Mouse (Mus musculus) kidney, postnatal 4 days (tissue): Measurements from ENCODE around the gene Psg19.
"Not testable (repeated sequence)": the region's sequence is repeated elsewhere in the genome, so short reads cannot be mapped to it uniquely, and the experiment has no call there.

Source experiments
- DNase-seq, 2 experiments: peaks; one replicate each; pipeline ENCODE4 v3.0.0; 2021; ENCODE audit warnings: mixed read lengths in 2 of 2

The Psg19 gene

GRCm38 (mm10) chr7:18798420-18798819, at the start of gene Psg19:
Gene Psg19 (minus strand): TSS chr7:18798520.
- no peak for DNase-seq

DNA sequence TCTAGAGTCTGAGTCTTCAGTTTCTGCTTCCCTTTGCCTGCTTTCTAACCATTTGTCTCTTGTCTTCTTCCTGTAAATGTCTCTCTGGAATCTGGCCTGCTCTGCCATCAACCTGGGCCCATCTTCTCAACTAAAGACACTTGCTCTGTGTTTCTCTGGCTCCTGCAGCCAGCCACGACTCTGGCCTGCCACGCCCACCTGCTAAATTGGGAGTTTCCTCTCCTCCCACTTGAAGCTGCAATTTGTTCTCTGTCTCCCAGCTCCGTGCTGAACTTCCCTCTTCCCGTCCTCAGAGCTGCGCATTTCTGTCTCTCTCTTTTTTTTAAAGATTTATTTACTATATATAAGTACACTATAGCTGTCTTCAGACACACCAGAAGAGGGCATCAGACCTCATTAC, 46.5 kb upstream of the Psg19 start:
- peak in 1 of 2 experiments; percentile 24 for DNase-seq

DNA sequence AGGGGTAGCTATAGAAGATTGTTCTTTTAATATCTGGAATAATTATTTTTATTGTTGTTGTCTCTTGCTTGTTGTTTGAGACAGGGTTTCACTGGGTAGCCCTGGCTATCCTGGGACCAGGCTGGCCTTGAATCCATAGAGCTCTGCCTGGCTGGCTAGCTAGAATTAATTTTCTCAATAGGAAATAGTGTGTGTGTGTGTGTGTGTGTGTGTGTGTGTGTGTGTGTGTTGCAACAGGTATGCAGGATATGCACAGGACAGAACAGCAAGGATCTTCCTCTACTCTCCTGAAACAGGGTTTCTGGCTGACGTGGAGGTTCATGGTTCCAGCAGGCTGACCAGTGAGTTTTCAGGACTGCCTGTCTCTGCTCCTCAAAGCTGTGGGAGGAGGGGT, 42.9 kb upstream of the Psg19 start:
- no peak for DNase-seq

DNA sequence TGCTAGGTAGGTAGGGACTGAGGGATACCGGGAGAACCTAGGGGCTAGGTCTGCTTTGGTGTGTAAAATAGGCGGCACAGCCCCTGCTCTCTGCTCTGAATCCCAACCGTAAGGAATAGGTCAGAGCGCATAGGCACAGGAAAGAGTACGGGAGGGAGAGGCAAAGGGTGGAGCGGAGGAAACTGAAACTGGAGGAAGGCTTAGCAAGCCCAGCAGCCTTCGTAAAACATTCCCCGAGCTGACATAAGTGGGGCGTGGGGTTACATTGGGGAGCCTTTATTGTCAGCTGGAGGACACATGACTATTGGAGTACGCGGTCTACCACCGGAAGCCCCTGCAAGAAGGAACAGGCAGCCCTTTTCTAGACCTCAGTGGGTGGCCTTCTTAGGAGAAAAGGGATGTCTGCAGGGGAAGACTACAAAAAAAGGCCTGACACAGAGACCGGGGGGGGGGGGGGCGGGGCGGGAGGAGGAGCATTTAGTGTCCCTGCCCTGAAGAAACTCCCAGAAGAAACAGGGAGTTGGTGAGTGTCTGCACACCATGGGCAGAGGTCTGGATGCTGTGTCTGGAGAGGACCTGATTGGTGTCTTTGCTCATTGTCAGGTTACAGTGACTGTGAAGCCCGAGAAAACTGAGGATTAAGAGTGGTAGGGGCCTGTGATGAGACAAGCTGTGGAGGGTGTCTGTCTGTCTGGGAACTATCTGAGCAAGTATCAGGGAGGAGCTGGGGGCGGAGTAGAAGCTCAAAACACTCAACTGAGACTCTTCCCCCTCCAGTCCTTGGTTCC, 42.3 kb upstream of the Psg19 start:
- peak; percentile 68 to 79 for DNase-seq

GRCm38 (mm10) chr7:18839865-18840264, 41.5 kb upstream of the Psg19 start, which contains the start of gene Mill2:
Gene Mill2 (plus strand): TSS chr7:18839966.
- peak in 1 of 2 experiments; percentile 34 for DNase-seq

- peak; percentile 28 to 30 for DNase-seq
Measured at GRCm38 (mm10) chr7:18832298-18832697, 34.0 kb upstream of the Psg19 start.

GRCm38 (mm10) chr7:18829545-18829944, 31.2 kb upstream of the Psg19 start:
- no peak for DNase-seq

DNA sequence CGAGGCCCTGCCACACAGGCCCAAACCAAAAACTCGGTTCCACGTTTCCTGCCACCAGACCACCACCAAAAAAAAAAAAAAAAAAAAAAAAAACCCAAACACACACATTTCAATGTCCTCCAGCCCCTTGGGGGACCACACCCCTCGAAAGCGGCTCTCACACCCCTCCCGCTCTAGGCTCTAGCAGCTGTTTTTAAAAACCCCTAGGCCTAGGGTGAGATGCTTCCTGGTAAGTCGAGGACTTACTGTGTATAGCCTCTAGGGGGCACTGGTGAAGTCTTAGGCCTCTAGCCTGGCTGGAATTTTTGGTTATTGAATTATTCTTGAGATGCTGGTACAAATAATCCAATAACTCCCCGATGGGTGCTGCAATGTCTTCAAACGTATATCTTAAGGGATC, 30.3 kb upstream of the Psg19 start:
- DNase-seq = peak in 1 of 2 experiments; percentile 16

DNA sequence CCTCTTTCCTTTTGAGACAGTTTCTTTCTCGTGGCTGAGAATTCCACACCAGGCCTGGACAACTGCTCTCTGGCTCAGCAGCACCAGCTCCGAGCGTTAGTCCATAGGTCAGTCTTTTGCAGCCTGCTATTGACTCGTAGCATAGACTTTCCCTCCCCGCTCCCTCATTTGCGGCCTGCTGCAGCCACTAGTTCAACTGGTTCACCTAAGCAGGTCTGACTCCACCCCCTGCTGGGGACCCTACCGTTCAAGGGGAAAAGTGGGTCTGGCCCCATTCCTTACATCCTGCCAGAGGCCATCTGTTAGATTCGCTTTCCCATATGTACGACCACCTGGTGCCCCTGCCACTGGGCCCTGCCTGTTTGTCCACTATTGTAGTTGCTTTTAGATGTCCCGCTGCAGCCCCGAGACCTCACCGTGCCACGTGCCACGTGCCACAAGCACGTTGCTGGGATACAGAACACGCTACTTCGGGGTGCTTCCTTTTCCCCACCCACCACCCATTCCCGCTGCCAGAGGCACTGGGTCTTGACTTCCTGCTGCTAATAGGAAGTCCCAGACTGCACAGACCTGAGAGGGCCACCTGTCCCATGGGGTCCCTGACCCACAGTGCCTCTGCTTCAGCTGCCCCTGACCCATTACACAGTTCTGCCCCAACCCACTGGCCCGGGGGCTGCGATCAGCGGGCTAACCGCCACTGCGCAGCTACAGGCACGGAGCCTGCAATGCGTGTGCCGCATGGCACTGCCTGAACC, 29.6 kb upstream of the Psg19 start:
- DNase-seq = no peak

DNA sequence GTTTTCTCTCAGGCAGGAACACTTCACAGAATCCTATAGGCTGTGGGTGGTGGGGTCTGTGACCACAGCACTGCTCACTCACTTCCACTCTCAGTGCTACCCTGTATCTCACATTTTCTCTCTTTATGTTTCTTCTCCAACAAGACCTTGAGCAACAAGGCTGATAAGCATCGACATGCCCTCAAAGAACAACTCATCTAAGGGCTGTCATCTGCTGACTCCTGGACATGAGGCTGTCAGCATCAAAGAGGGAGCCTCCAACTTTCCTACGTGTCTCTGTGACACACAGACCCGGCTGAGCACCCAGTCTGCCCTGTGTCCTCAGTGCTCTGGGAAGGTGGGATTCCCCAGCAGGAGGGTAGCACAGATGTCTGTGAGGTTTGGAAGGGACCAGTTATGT, 23.2 kb upstream of the Psg19 start, which contains the start of gene Psg17:
TSS of gene Psg17 (minus strand) at position 101 of the 400 bp plus-strand sequence.
- DNase-seq = no peak

DNA sequence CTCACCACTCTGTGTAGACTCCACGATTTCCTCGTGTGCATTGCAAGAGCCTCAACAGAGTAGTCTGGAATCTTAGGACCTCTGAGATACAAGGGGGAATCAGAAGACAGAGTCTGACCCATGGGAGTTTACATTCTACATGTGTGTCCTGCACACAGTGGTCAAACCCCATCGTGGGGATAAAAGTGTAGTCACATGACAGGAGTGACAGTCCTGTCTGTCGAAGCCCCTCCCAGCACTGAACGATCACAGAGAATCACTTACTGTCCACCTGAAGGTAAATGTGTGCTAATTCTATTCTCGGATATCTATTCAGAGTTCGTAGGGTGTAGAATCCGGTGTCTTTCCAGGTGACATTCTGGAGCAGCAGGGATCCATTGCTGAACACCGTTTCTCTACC, 20.0 kb upstream of the Psg19 start:
- DNase-seq = no peak

DNA sequence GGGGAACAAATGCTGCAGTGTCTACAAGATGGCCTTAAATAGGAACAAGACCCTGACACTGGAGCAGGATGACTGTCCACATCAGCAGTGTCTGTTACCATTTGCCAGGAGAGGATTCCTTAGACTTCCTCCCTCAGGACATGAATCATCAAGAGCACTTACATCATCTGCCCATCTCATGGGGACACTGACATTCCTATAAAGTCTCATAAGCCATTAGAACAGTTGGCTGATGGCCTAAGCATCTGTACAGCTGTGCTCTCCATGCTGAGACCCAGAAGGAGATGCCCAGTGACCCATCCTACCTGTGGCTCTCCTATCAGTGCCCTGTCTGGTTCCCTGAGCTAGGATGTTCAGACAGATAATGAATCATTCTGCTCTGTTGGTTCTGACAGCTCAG, 5.2 kb upstream of the Psg19 start:
- no peak for DNase-seq

- no peak for DNase-seq
Measured at GRCm38 (mm10) chr7:18799129-18799528, 809 bp upstream of the Psg19 start.

GRCm38 (mm10) chr7:18790671-18791070, 7.6 kb downstream of the Psg19 start:
- not testable (repeated sequence) for DNase-seq

GRCm38 (mm10) chr7:18781301-18781700, 17.0 kb downstream of the Psg19 start:
- DNase-seq = not testable (repeated sequence)

DNA sequence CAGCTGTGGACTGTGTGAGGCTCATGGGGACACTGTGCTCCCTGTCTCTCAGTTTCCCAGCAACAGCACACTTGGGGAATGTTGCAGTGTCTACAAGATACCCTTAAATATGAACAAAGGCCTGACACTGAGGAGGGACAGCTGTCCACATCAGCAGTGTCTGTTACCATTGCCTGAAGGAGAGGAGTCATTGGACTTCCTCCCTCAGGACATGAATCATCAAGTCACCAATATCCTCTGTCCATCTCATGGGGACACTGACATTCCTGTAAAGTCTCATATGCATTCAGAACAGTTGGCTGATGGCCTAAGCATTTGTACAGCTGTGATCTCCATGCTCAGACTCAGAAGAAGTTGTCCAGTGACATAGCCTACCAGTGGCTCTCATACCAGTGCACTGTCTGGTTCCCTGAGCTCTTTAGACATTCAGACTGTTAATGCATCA, 19.0 kb downstream of the Psg19 start:
- peak in 1 of 2 experiments; percentile 1 for DNase-seq

- DNase-seq = not testable (repeated sequence)
Measured at GRCm38 (mm10) chr7:18762885-18763284, 35.4 kb downstream of the Psg19 start.

GRCm38 (mm10) chr7:18760152-18760551, 38.2 kb downstream of the Psg19 start:
- not testable (repeated sequence) for DNase-seq

- peak; percentile 70 to 77 for DNase-seq
Measured at GRCm38 (mm10) chr7:18749896-18750477, 48.3 kb downstream of the Psg19 start.

DNA sequence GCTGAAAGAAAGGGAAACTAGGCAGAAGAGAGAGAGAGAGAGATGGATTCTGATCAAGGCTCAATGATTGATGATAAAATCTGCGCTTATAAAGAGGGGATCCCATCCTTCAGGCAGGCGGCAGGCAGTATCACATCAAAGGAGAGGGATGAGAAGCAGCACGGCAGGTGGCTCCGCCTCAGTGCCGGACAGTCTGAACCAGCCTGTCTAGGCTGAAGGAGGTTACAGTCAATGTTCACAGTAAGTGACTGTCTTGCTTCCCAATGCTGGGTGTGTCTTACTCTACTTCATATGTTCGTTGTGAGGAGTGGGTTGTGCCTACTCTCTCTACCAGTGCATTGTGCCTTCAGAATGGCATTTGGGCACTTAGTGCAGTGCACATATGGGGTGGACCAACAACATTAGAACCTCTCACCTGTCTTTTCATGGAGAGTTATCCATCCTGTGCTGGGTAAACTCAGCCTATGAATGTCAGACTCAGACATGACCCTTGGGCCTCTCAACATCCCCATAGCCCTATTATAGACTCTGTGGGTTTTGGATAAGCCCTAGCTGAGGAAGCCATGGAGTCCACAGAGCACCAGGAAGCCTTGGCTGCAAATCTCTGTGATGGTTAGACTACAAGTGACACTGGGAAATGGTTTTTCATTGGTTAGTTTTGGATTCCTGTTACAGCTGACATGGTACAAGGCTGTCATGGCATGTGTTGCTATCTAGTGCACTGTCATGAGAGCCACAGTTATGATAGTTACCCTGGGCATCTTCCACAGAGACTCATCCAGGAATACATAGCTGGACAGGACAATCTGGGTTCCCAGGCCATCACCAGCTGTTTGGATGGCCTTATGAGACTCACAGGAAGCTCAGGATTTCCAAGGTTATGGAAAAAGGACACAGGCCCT, 49.1 kb downstream of the Psg19 start:
- DNase-seq = no peak

DNA sequence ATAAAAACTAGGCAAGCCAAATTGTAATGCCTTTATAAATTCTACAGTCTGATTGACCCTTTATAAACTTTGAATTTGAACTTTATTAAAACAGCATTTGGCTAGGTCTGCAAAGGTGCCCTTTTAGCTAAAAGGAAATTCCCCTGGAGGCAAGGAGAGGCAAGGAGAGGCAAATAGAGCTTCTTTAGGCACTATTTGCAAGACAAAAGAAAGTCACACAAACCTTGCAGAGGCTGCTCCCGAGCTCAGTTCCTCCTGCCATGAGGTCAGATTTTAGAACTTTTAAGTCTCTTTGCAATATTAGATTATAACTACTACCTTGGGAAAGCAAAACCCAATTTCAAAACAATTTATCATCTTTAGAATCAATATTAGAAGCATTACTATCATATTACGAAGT, 50.9 kb downstream of the Psg19 start:
- not testable (repeated sequence) for DNase-seq

- peak; percentile 16 to 26 for DNase-seq
Measured at GRCm38 (mm10) chr7:18746189-18746860, 52.0 kb downstream of the Psg19 start.
